Mouse (Mus musculus): Measurements from ENCODE around the gene C87499. TPM values are rescaled to one million over a fixed set of nuclear protein-coding genes. Genes with fewer than 3 reads are reported as not detected.

Gene C87499
- polyA plus RNA-seq (2014; fragmentation: Nextera tagmentation; extraction: Ambion mirVana): not detected in 2 replicates

- no peaks in the 10 kb centered on the region for H3K9me3 ChIP-seq (replicated peaks; ENCODE audit: control insufficient read depth, low read length)
- no peak for ATAC-seq (replicated peaks; ENCODE audit: insufficient number of reproducible peaks, low FRiP score, low TSS enrichment, low read depth)
- H3K36me3 ChIP-seq (replicated peaks; ENCODE audit: control insufficient read depth, insufficient read depth, low read depth, low read length): no peaks in the 10 kb centered on the region
- H3K27ac ChIP-seq (replicated peaks; ENCODE audit: low read depth, low read length): no peak within 1 kb of the TSS
- DNase-seq (ENCODE audit: low spot score): no peak
- H3K9ac ChIP-seq (replicated peaks; ENCODE audit: low read length): no peak within 1 kb of the TSS
- WGBS: 80% methylated on average over 4 of the region's 4 CpGs
- H3K4me2 ChIP-seq (ENCODE audit: low read depth, low read length): no peak within 1 kb of the TSS
- no peak within 1 kb of the TSS for H3K4me3 ChIP-seq (ENCODE audit: low read depth, low read length)
- H3K27me3 ChIP-seq (ENCODE audit: control insufficient read depth, insufficient read depth, low read length): no peaks in the 10 kb centered on the region
- H3K4me1 ChIP-seq (ENCODE audit: control insufficient read depth, insufficient read depth, low read length): no peaks in the 10 kb centered on the region
Measured at GRCm38 (mm10) chr4:88634311-88634710, at the start of gene C87499. Gene C87499, minus strand, starts transcription at chr4:88634411.

GRCm38 (mm10) chr4:88683812-88684211 is 49.6 kb upstream of the C87499 start, which contains the start of gene Ifna2:
Gene Ifna2, minus strand, starts transcription at chr4:88683912.
- ATAC-seq (replicated peaks; ENCODE audit: insufficient number of reproducible peaks, low FRiP score, low TSS enrichment, low read depth) (no peak), DNase-seq (ENCODE audit: low spot score) (no peak)
- H3K9ac ChIP-seq (replicated peaks; ENCODE audit: low read length): no peak within 1 kb of the TSS
- no peaks in the 10 kb centered on the region for H3K9me3 ChIP-seq (replicated peaks; ENCODE audit: control insufficient read depth, low read length)
- WGBS: 88% methylated on average over 1 of the region's 1 CpGs
- no peak within 1 kb of the TSS for H3K4me2 ChIP-seq (ENCODE audit: low read depth, low read length)
- H3K27me3 ChIP-seq (ENCODE audit: control insufficient read depth, insufficient read depth, low read length): no peaks in the 10 kb centered on the region
- no peaks in the 10 kb centered on the region for H3K36me3 ChIP-seq (replicated peaks; ENCODE audit: control insufficient read depth, insufficient read depth, low read depth, low read length)
- H3K4me3 ChIP-seq (ENCODE audit: low read depth, low read length): no peak within 1 kb of the TSS
- H3K27ac ChIP-seq (replicated peaks; ENCODE audit: low read depth, low read length): no peak within 1 kb of the TSS
- no peaks in the 10 kb centered on the region for H3K4me1 ChIP-seq (ENCODE audit: control insufficient read depth, insufficient read depth, low read length)

GRCm38 (mm10) chr4:88681353-88681752 is 47.1 kb upstream of the C87499 start:
- Histone ChIP-seq H3K4me1 (ENCODE audit: control insufficient read depth, insufficient read depth, low read length) (no peaks in the 10 kb centered on the region), H3K9ac (replicated peaks; ENCODE audit: low read length) (no peak overlapping the region), H3K27ac (replicated peaks; ENCODE audit: low read depth, low read length) (no peak overlapping the region), H3K36me3 (replicated peaks; ENCODE audit: control insufficient read depth, insufficient read depth, low read depth, low read length) (no peaks in the 10 kb centered on the region), H3K9me3 (replicated peaks; ENCODE audit: control insufficient read depth, low read length) (no peaks in the 10 kb centered on the region), H3K4me3 (ENCODE audit: low read depth, low read length) (no peak overlapping the region), H3K4me2 (ENCODE audit: low read depth, low read length) (no peak overlapping the region), H3K27me3 (ENCODE audit: control insufficient read depth, insufficient read depth, low read length) (no peaks in the 10 kb centered on the region)
- ATAC-seq (replicated peaks; ENCODE audit: insufficient number of reproducible peaks, low FRiP score, low TSS enrichment, low read depth) (no peak), DNase-seq (ENCODE audit: low spot score) (no peak)
- WGBS: 87% methylated on average over 3 of the region's 3 CpGs

GRCm38 (mm10) chr4:88680362-88680761 is 46.2 kb upstream of the C87499 start:
- Histone ChIP-seq H3K27ac (replicated peaks; ENCODE audit: low read depth, low read length) (no peak overlapping the region), H3K9me3 (replicated peaks; ENCODE audit: control insufficient read depth, low read length) (no peaks in the 10 kb centered on the region), H3K4me1 (ENCODE audit: control insufficient read depth, insufficient read depth, low read length) (no peaks in the 10 kb centered on the region), H3K27me3 (ENCODE audit: control insufficient read depth, insufficient read depth, low read length) (no peaks in the 10 kb centered on the region), H3K36me3 (replicated peaks; ENCODE audit: control insufficient read depth, insufficient read depth, low read depth, low read length) (no peaks in the 10 kb centered on the region), H3K9ac (replicated peaks; ENCODE audit: low read length) (no peak overlapping the region), H3K4me2 (ENCODE audit: low read depth, low read length) (no peak overlapping the region), H3K4me3 (ENCODE audit: low read depth, low read length) (no peak overlapping the region)
- 51% methylated on average over 8 of the region's 8 CpGs for WGBS
- DNase-seq (ENCODE audit: low spot score) (peak; percentile 56), ATAC-seq (replicated peaks; ENCODE audit: insufficient number of reproducible peaks, low FRiP score, low TSS enrichment, low read depth) (no peak)

GRCm38 (mm10) chr4:88676824-88677223 is 42.6 kb upstream of the C87499 start, which contains the start of gene Ifna16:
Gene Ifna16, minus strand, starts transcription at chr4:88676924.
- H3K9me3 ChIP-seq (replicated peaks; ENCODE audit: control insufficient read depth, low read length): no peaks in the 10 kb centered on the region
- H3K4me2 ChIP-seq (ENCODE audit: low read depth, low read length): no peak within 1 kb of the TSS
- no peak for ATAC-seq (replicated peaks; ENCODE audit: insufficient number of reproducible peaks, low FRiP score, low TSS enrichment, low read depth)
- WGBS: 83% methylated on average over 1 of the region's 1 CpGs
- H3K4me3 ChIP-seq (ENCODE audit: low read depth, low read length): no peak within 1 kb of the TSS
- no peaks in the 10 kb centered on the region for H3K27me3 ChIP-seq (ENCODE audit: control insufficient read depth, insufficient read depth, low read length)
- no peak for DNase-seq (ENCODE audit: low spot score)
- H3K9ac ChIP-seq (replicated peaks; ENCODE audit: low read length): no peak within 1 kb of the TSS
- no peaks in the 10 kb centered on the region for H3K4me1 ChIP-seq (ENCODE audit: control insufficient read depth, insufficient read depth, low read length)
- no peak within 1 kb of the TSS for H3K27ac ChIP-seq (replicated peaks; ENCODE audit: low read depth, low read length)
- H3K36me3 ChIP-seq (replicated peaks; ENCODE audit: control insufficient read depth, insufficient read depth, low read depth, low read length): no peaks in the 10 kb centered on the region

GRCm38 (mm10) chr4:88655461-88655860 is 21.2 kb upstream of the C87499 start:
- WGBS: 55% methylated on average over 1 of the region's 1 CpGs

GRCm38 (mm10) chr4:88653644-88654043 is 19.4 kb upstream of the C87499 start:
- Histone ChIP-seq H3K27me3 (ENCODE audit: control insufficient read depth, insufficient read depth, low read length) (no peaks in the 10 kb centered on the region), H3K36me3 (replicated peaks; ENCODE audit: control insufficient read depth, insufficient read depth, low read depth, low read length) (no peaks in the 10 kb centered on the region), H3K4me1 (ENCODE audit: control insufficient read depth, insufficient read depth, low read length) (no peaks in the 10 kb centered on the region), H3K4me2 (ENCODE audit: low read depth, low read length) (no peak overlapping the region), H3K4me3 (ENCODE audit: low read depth, low read length) (no peak overlapping the region), H3K9ac (replicated peaks; ENCODE audit: low read length) (no peak overlapping the region), H3K27ac (replicated peaks; ENCODE audit: low read depth, low read length) (no peak overlapping the region), H3K9me3 (replicated peaks; ENCODE audit: control insufficient read depth, low read length) (no peaks in the 10 kb centered on the region)
- no peak for ATAC-seq (replicated peaks; ENCODE audit: insufficient number of reproducible peaks, low FRiP score, low TSS enrichment, low read depth)
- no peak for DNase-seq (ENCODE audit: low spot score)
- 68% methylated on average over 3 of the region's 3 CpGs for WGBS

More at GRCm38 (mm10) chr4:88655461-88655860, 21.2 kb upstream of the C87499 start:
- Histone ChIP-seq H3K9ac (replicated peaks; ENCODE audit: low read length) (no peak overlapping the region), H3K9me3 (replicated peaks; ENCODE audit: control insufficient read depth, low read length) (no peaks in the 10 kb centered on the region), H3K27ac (replicated peaks; ENCODE audit: low read depth, low read length) (no peak overlapping the region), H3K4me1 (ENCODE audit: control insufficient read depth, insufficient read depth, low read length) (no peaks in the 10 kb centered on the region), H3K27me3 (ENCODE audit: control insufficient read depth, insufficient read depth, low read length) (no peaks in the 10 kb centered on the region), H3K36me3 (replicated peaks; ENCODE audit: control insufficient read depth, insufficient read depth, low read depth, low read length) (no peaks in the 10 kb centered on the region), H3K4me3 (ENCODE audit: low read depth, low read length) (no peak overlapping the region), H3K4me2 (ENCODE audit: low read depth, low read length) (no peak overlapping the region)
- DNase-seq (ENCODE audit: low spot score) (no peak), ATAC-seq (replicated peaks; ENCODE audit: insufficient number of reproducible peaks, low FRiP score, low TSS enrichment, low read depth) (no peak)

GRCm38 (mm10) chr4:88644359-88644758 is 10.1 kb upstream of the C87499 start, which contains the start of gene Ifna13:
Gene Ifna13, minus strand, starts transcription at chr4:88644459.
- no peak for ATAC-seq (replicated peaks; ENCODE audit: insufficient number of reproducible peaks, low FRiP score, low TSS enrichment, low read depth)
- Histone ChIP-seq H3K4me1 (ENCODE audit: control insufficient read depth, insufficient read depth, low read length) (no peaks in the 10 kb centered on the region), H3K27me3 (ENCODE audit: control insufficient read depth, insufficient read depth, low read length) (no peaks in the 10 kb centered on the region), H3K9me3 (replicated peaks; ENCODE audit: control insufficient read depth, low read length) (no peaks in the 10 kb centered on the region), H3K4me3 (ENCODE audit: low read depth, low read length) (no peak within 1 kb of the TSS), H3K27ac (replicated peaks; ENCODE audit: low read depth, low read length) (no peak within 1 kb of the TSS), H3K36me3 (replicated peaks; ENCODE audit: control insufficient read depth, insufficient read depth, low read depth, low read length) (no peaks in the 10 kb centered on the region), H3K9ac (replicated peaks; ENCODE audit: low read length) (no peak within 1 kb of the TSS), H3K4me2 (ENCODE audit: low read depth, low read length) (no peak within 1 kb of the TSS)
- WGBS: 66% methylated on average over 2 of the region's 2 CpGs
- no peak for DNase-seq (ENCODE audit: low spot score)
